Mouse (Mus musculus) hindlimb bud, embryonic 11.5 days (tissue): Measurements from ENCODE around the gene Smox.

ENCODE experiments used
- DNase-seq: peaks from one replicate; pipeline ENCODE4 v3.0.0-alpha.2; 2012; ENCODE audit warnings: low read depth, low spot score; ENCODE audit errors: extremely low spot score

Gene Smox

DNA sequence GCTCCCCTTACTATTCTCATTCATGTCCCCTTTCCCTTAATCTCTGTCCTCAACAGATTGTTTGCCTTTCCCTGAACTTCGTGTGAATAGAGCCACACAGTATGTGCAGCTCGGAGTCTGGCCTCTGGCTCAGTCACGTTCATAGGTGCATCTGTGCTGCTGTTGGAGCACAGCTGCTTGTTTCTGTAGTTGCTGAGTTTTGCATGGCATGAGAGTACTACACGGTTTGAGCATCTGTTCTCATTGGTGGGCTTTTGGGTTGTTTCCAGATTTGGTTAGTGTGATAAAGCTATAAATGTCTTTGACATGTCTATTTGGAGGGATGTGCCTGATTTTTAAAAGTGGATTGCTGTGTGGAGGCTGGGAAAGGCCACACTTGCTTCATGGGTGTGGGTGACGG is 19.2 kb downstream of the Smox start:
- DNase-seq, result no peak

DNA sequence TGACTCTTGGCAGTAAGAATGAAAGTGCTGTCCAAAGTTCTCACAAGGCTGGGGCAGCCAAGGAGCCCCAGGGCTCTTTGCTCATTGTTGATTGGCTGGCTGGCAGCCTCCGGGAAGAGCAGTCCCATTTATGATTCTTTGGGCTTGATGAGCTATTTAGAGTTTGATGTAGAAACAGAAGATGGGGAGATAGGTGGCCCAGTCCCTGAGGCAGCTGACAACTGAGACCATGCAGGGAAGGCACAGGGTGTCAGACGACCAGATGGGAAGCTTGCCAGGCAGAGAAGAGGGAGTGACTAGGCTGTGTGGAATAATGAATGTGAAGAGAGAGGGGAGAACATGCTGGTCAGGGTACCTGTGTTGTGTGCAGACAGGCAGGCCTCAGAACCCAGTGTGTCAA is 22.2 kb downstream of the Smox start:
- DNase-seq, result no peak

DNA sequence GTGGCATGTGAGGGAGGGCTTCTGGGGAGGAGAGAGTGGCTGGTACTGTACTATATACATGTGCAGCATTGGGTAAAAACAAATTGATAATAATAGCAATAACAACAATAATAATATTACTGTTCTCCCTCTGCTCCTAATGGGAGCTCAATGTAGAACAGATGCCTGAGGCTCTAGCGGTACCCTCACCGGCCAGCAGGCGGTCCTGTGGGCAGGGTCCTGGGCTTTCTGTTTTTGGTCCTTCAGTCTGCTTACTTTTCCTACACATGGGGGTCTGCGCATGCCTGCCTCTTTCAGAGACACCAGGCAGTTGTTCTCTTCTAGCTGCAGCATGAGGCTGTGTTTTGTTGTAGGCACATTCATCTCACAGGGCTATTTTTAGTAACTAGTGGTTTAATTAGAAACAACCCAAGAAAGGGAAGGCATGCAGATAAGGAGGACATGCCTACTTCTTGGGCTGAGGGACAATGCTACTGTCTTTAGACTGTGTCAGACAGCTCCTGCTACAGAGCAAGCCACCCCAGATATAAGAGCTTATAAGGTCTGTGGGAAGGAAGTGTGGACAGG is 22.8 kb downstream of the Smox start:
- DNase-seq, result no peak

DNA sequence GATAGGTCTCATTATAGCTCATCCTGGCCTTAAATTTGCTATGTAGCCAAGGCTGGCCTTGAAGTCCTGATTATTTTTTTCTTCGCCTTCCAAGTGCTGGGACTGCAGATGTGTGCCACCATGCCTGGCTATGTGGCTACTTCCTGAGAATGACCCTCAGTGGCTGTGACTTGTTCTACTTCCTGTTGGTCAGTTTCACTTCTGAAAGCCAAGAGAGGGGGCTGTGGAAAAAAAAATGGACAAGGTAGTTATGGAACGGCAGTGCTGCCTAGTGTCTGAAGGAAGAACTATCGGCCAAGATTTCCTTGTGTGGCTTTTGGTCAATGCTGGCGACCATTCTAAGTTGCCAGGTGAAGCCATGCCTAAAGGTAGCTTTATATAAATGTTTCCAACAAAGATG is 26.3 kb downstream of the Smox start:
- no peak for DNase-seq

DNA sequence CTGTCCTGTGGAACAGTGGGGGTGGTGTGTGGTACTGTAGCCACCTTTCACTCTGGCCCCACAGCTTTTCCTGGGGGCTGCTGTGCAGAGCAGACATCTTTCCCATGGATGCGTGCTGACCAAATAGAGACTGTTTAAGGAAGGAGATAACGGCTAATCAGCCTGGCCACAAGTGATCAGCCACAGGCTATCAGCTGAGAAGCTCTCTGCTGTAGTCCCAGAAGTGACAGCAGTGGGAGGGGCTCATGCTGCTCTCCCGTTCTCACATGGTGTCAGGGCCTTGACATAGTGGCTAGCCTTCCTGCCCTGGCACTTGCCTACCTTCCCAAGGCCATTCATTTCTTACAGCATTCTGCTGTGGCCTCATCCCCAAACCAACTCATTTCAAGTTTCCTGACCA is 27.5 kb downstream of the Smox start:
- DNase-seq, result no peak

DNA sequence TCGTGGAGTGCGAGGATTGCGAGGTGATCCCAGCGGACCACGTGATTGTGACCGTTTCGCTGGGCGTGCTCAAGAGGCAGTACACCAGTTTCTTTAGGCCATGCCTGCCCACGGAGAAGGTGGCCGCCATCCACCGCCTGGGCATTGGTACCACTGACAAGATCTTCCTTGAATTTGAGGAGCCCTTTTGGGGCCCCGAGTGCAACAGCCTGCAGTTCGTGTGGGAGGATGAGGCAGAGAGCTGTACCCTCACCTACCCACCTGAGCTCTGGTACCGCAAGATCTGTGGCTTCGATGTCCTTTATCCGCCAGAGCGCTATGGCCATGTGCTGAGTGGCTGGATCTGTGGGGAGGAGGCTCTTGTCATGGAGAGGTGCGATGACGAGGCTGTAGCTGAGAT is 29.4 kb downstream of the Smox start:
- DNase-seq, result no peak

DNA sequence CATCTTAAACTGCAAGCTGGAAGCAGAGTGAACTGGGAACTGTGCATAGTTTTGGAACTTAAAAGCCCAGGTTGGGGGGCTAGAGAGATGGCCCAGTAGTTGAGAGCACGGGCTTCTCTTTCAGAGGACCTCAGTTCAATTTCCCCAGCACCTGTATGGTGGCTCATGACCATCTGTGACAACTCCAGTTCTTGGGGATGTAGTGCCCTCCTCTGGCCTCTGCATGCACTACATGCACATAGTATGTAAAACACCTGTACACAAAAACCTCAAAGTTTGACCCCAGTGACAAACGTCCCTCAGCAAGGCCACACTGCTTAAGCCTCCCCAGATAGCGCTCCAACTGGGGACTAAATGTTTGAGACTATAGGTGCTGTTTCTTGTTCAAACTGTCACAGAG is 35.8 kb downstream of the Smox start:
- DNase-seq, result no peak

DNA sequence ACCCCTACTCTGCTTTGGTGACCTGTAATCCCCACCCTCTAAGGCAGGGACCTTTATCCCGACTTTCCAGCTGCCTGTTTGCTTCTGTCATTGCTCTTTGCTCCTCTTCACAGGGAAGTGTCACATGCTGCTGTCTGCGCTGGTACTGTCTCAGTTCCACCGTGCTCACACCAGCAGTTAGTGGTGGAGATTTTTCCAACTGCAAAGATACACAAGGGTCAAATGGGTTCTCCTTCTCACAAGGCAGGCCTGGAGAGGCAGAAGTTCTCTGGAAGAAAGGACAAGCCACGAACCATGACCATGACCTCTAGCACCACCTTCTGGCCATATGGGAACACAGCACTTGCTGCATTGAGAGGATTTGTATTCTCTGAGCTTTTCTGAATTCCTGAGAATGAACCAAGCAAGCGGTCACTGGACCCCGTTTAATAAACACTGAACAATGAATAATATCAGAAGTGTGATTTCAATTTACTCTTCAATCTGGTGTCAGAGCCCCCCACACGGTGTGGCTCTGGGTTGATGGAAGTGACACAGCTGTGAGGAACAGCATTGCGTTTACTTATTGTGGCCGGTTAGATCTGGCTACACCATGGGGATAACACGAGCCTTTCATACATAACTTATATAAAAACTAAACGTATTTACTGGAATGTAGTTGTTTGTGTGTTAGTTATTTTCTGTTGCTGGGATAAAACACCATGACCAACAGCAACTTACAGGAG is 38.8 kb downstream of the Smox start:
- peak; percentile 66 for DNase-seq

DNA sequence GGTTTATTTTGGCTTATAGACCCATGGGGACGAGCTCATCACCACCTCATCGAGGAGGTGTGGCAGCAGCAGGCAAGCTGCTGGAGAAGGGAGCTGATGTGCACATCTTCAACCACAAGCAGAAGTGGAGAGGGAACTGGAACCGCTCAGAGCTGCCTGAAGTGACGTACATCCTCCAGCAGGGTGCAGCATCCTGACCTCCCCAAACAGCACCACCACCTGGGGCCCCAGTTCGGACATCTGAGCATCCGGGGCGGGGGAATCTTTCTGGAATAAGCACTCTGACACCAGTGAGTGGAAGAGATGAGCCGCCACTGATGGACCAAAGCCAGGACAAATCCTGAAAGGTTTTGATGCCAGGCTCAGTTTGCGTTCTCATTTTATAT is 39.3 kb downstream of the Smox start:
- DNase-seq, result no peak

DNA sequence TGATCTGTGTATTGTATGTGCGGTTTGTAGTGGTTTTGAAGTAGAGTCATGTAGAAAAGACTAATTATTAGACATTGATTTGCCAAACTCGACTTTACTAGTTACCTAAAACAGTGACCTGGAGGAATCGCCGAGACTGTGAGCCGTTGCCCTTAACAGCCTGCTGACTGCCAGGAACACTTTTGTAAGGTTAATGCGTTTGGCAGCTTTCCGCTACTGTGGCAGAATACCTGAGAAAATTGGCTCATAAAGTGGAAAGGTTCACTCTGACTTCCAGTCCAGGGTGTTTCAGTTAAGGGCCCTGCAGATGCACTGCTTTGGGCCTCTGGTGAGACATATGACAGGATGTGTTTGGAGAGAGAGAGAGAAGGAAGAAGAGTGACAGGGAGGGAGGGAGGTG is 40.0 kb downstream of the Smox start:
- DNase-seq, result no peak

DNA sequence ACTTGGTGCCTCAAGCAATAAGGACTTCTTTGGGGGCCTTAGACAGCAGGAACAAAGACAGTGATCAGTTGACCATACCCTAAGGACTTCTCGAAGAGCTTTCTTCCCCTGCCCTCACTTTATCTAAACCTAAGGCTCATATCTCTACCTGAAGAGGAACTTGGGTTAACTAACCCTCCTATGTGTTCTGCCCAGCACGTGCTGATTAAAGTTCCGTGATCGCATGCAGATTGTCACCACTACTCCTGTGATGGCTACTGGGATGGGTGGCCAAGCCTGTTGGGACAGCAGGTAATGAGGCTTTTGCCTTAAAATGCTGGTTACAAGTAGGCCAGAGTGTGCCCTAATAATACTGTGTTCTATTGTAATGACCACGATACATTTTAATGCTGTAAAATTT is 43.9 kb downstream of the Smox start:
- DNase-seq, result no peak

DNA sequence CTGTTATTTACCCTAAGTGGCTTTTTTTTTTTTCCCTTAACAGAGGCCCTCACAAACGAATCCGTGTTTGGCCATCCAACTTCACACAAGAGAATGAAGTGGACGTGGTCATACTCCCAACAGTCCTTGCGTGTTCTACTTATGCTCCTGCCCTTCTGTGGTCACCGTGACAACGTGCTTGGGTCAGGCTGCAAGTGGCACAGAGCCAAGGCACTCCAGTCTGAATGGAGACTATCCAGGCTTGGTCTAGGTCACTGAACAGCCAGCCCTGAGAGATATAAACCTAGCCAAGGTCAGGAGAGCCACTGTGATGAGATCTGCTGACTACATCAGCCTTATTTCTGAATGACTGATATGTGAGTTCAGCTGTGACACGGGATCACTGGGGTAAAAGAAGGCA is 47.0 kb downstream of the Smox start:
- no peak for DNase-seq

DNA sequence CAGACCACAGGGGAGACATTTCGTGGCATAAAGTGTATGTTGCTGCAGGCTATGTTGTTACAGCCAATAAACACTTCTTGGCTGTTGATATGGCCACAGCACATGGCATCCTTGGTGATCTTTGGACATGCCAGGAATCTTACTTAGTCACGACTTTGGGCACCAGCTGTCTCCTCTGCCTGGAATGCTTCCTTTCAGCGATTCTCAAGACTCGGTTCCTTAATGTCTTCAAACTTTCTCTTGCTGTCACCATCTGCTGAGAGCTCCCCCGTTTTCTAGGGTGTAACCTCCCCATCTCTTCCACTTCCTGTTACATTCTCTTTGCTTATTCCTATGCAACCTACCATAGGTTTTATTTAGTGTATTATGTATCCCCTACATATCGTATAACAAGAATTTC is 48.5 kb downstream of the Smox start:
- no peak for DNase-seq

DNA sequence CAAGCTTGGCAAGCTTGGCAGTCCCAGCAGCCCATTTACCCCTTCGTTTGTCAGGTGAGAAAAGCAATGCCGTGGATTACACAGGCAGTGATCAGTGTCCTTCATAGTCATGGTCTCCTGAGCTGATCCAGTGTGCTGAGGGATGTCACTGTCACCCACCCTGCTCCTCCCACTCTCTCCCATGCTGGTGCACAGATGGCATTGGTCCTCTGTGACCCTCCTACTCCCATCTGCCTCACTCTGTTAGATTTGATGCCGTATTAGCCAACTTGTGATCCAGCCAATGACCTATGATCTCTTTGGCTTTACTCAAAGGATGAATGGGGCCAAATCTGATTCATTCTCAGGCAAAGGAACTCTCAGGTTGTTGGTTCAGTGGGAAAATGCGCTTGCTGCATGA is 50.4 kb downstream of the Smox start:
- no peak for DNase-seq

DNA sequence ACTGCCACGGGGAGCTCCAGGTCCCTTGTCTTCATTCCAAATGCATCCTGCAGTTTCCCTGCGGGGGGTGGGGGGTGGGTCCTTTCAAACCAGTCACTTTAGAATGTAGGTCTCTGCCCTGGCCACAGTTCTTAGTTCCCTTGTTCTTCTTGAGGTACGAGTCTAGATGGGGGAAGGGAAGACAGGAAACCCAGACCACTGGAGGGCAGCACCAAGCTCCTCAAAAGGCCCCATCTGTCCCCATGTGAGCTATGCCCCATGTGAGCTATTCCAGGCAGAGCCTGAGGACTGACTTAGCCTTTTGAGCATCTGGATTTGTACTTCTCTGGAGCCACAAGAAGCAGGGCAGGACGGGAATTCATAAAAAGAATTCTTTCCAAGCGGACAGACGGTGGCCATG is 51.2 kb downstream of the Smox start:
- no peak for DNase-seq

DNA sequence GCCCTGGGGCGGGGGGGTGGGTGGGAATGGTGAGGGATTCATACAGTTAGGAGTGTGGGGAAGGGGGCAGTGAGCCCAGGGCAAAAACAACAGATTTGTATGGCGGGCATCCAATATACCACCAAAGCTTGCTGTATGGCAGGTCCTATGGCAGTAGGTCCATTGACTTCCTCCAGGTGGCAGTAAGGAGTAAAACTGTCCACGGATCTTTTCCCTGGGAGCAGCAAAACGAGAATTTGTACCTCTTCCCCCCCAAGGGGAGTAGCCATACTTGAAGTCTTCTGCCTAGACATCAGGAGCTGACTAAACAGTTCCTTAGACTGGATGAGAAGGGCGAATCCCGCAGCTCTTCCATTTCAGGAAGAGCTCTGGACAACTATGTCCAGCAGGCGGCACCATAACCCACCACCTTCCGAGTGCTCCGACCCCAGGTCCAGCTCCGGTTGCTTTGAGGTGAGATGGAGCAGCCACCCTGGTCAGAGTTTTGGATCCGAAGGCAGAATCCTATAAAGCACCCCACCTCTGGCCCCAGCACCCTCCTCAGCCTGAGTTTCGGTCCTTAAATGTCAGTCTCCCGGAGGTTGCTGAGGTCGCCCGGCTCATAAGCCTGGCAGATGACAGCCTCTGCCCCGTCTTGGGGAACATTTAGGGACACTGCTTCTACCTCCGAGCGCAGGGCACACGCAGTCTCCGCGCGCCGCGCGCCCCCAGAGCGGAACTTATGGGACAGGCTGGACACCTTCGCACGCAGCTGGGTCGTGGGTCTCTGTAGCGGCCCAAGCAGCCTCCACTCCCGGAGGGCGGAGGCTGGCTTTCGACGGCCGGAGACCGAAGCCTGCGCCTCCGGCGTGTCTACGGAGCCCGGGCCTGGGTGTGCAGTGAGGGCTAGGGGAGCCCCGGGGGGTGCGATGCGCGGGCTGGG is 54.4 kb downstream of the Smox start:
- peak; percentile 56 for DNase-seq

DNA sequence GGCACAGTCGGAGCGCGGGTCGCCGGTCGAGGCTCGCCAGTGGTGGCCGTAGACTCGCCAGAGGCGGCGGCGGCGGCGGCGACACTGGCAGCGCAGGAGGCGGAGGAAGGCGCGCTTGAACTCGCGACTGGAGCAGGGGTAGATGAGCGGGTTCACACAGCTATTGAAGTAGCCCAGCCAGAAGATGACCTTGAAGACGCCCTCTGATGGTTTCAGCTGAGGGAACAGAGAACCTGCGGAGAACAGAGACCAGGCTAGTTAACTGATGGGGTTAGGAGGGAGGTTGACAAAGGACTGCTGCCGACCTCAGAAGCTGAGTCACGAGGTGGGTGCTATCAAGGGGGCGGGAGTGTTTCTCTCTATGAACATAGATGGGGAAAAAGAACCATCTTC is 55.0 kb downstream of the Smox start:
- DNase-seq, result no peak

DNA sequence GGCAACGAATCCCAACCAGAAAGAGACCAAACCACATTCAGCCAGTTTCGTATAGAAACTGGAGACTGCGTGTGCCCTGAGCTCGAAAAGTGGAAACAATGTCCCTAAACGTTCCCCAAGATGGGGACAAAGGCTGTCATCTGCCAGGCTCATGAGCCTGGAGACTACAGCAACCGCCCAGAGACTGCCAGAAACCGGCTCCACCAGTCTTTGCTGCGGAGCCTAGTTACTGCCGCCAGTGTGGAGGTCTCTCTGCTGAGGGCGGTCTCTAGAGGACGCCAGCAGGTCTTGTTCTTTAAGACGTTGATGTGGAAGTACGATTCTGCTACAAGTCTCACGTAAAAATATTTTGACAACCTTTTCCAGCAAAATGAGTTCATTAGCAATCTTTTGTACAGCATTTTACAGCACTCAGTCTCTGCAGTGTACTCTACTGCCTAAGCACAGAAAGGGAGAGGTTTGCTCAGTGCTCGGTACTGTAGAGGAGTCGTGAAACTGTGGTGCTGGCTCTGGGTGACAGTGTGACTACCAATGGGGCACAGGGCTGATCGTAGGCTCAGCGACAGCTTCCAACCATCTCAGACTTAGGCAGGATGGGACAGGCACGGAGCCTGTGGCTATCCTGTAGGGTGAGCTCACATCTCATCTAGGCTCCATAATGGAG is 55.6 kb downstream of the Smox start:
- no peak for DNase-seq

DNA sequence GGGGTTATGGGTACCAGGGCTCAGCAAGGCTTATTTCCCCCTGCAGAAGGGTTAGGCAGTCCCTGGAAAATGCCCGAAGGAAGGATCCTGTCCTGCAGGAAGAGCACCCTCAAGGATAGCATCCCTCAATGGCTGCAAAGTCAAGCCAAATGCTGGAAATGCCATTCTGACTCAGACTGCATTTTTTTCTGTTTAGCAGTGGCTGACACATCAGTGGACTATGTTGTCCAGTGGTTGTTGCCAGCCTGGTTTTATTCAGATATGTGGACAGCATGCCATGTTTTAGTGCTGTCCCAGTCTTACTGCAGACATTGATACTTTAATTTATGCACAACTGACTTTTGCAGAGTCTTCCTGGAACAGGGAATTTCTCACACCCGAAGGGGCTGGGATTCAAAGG is 57.0 kb downstream of the Smox start:
- no peak for DNase-seq

DNA sequence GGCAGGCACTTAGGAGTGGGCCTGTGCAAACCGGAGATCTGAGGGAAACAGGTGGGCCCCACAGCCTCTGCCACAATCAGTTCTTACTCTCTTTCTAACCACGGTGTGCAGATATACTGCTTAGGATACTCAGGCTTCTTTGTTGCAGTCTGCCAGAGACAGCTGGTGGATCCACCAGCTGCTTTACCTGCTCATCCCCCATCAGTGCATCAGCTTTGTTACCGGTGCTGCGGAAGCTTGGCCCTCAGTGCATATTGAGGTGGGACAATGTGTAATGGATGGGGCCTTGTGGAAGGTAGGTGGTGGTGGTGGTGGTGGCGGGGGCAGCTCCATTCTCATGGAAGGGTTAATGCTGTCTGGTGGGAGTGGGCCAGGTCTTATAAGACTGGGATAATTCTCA is 57.8 kb downstream of the Smox start:
- no peak for DNase-seq

DNA sequence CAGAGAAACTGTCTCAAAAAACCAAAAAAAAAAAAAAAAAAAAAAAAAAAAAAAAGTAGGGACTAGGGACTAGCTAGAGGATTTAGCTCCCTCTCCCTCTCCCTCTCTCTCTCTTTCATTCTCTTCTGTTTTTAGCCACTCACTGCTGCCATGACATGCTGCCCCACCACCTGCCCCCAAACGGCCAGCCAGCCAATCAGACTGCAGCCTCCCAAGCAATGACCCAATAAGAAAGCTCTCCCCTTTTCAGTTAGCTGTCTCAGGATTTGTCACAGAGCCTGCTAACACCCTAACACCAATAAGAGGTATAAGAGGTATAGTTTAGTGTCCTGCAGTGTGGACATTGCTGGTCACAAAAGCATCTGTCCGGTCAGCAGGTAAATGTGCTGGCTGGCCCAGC is 59.2 kb downstream of the Smox start:
- no peak for DNase-seq

DNA sequence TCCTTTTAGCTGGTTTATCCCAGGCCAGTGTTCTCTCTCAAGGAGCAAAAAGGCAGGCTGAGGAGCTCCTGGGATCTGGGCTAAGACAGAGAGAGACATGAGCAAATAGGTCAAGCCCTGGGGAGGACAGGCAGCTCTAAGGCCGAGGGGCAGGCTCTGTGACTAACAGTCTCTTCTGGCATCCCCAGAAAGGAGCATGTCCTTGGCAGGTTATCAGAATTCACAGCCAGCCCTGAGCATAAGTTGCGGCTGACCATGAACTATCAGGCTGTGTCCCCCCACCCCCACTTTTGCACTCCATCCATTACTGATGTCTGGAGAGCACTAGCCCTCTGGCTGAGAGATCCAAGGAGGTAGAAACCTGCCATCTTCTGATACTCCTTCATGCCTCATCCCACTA is 59.6 kb downstream of the Smox start:
- no peak for DNase-seq
